Mouse (Mus musculus) C2C12 (cell line): ENCODE results near the gene Gm20696.
A peak's percentile ranks its signal among the peaks of the same experiment; 100 is the strongest.

ENCODE experiments used
- CTCF ChIP-seq: IDR thresholded peaks from one replicate; pipeline ENCODE4 v1.5.1; 2011; ENCODE audit not compliant: control insufficient read depth, insufficient read depth, insufficient read length
- FOSL1 ChIP-seq: IDR thresholded peaks from one replicate; pipeline ENCODE4 v1.8.0; 2011; ENCODE audit warnings: mild to moderate bottlenecking, low read length; ENCODE audit not compliant: poor library complexity, insufficient read depth, severe bottlenecking
- MAX ChIP-seq: IDR thresholded peaks from one replicate; pipeline ENCODE4 v1.6.1; 2011; ENCODE audit warnings: mild to moderate bottlenecking, control low read depth
- MYOD1 ChIP-seq: IDR thresholded peaks from one replicate; pipeline ENCODE4 v1.6.1; 2011; ENCODE audit warnings: low read depth; ENCODE audit not compliant: control insufficient read depth, insufficient read length
- MYOG ChIP-seq: IDR thresholded peaks from one replicate; pipeline ENCODE4 v1.6.1; 2011; ENCODE audit not compliant: control insufficient read depth, insufficient read length; ENCODE audit errors: extremely low read depth
- USF1 ChIP-seq: IDR thresholded peaks from one replicate; pipeline ENCODE4 v1.6.1; 2011; ENCODE audit warnings: low read depth, mild to moderate bottlenecking, control low read depth, moderate library complexity

- TF ChIP-seq FOSL1 (no peak), MAX (no peak), CTCF (no peak), MYOG (no peak), MYOD1 (peak; percentile 51), USF1 (no peak)
These were observed 144.1 kb downstream of the Gm20696 start, which contains the start of gene Foxp1 for GRCm38 (mm10) chr6:99522359-99523108.
